Mouse (Mus musculus) urinary bladder, adult 18-20 months (tissue): ENCODE data around the gene Scn8a.

Source experiments
- DNase-seq, 2 experiments: peaks; one replicate each; pipeline ENCODE4 v3.0.0; 2022; ENCODE audit warnings: low spot score in 2 of 2, mixed read lengths in 2 of 2

Scn8a gene

DNA sequence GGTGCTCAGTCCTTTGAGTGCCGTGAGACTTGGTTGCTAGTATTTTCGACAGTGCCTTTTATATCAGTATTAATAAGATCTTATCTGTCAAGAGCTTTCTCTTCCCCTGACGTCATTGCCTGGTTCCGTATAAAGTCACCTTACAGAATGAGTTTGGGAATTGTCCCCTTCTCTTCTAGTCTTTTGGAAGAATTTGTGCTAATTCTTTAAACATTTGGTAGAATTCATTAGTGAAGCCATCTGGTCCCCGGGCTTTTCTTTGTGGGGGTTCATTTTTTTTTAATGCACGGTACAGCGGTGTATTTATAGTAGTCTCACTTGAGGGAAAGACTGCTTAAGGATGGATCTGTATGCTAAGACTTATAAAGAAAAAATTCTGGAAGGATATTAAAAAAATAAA lies 84.3 kb downstream of the Scn8a start:
- DNase-seq, result no peak

DNA sequence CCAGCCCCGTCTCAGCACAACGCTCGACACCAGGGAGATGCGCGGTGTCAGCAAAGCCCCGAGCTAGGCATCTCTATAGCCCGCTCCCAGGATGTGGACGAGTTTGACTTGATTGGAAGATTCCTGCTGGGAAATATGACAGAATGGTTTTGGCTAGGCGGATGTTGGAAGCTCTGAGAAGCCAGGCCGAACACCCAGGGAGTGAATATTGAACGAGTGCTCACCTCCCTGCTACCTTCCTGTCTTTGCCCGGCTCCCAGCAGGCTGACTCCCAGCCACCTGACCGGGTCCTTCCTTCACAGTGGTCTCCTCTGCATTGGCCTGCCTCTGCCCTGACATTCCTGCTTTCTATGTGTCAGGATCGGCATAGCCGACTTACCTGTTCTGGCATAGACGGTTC lies 85.1 kb downstream of the Scn8a start:
- no peak for DNase-seq

DNA sequence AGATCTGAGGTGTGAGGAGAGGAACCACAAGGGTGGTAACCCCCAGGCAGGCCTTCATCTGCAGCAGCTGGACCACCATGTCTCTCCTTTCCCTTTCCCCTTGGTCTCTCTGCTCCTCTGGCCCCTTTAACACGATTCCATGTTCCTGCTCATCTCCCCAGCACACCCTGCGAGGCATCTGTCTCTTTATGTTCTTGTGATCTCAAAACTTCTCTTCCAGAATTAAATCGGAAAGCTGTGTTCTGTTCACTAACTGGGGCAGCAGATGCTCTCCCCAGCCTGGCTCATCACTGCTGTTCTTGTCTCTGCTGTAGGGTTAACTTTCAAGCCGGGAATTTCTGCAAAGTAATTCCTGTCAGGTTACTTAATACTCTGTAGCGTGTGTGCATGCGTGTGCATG lies 91.3 kb downstream of the Scn8a start:
- no peak for DNase-seq

DNA sequence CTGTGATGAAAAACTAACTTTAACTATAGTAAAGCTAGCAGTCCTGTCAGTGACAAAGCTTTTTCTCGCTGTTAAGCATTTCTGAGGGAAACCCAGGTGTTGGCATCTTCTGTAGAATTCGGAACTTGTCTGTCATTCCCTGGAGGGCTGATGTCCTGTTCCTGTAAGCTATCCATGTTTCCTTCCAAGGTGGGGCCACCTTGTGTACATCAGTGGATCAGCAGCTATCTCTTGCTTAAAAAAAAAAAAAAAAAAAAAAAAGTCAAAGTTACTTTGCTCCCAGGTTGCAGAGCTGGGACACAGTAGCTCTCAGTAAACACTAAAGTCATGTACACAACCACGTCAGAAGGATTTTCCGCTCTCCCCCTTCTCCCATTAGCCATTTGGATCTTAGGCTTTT lies 91.9 kb downstream of the Scn8a start:
- no peak for DNase-seq

DNA sequence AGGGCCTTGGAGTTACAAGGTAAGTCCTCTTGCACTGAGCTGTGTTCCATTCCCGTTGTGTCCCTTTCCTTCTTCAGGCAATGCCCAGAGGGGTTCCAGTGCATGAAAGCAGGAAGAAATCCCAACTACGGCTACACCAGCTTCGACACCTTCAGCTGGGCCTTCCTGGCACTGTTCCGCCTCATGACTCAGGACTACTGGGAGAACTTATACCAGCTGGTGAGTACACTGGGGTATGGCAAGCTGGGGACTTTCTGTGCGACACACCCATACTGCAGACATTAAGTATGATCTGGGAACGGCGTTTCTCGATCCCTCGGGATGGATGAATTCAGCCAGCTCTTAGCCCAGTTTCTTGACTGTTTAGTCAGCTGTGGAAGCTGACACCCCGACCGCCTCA lies 101.8 kb downstream of the Scn8a start:
- DNase-seq, result no peak

DNA sequence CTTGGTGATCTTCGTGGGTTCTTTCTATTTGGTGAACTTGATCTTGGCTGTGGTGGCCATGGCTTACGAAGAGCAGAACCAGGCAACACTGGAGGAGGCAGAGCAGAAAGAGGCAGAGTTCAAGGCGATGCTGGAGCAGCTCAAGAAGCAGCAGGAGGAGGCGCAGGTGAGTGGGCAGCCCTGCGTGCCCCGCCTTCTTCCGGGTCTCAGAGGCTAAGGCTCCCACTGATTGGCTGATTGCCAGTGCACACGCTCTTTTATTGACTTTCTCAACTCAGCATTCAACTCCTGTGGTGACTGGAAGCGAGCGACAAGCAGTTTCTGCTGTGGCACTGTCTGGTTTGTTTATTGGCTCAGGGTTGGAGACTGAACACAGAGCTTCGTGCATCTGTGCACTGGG lies 103.1 kb downstream of the Scn8a start:
- DNase-seq, result peak; percentile 15 to 25

DNA sequence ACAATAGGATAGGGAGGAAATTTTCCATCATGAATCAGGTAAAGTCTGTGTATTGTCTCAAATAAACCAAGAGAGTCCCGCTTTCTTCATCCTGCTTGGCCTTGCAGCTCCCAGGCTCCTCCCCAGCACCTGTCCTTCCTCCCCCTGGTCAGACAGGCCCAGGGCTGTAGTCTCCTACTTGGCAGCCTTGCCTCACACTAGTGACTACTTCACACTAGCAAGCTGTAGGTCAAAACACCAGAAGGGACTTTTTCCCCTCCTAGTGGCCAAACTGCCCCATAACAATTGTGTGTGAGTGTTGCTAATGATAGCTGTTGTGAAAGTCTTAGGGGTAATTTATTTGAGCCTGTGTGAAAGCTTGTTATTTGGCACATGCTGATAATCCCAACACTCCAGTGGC lies 105.0 kb downstream of the Scn8a start:
- DNase-seq, result no peak

DNA sequence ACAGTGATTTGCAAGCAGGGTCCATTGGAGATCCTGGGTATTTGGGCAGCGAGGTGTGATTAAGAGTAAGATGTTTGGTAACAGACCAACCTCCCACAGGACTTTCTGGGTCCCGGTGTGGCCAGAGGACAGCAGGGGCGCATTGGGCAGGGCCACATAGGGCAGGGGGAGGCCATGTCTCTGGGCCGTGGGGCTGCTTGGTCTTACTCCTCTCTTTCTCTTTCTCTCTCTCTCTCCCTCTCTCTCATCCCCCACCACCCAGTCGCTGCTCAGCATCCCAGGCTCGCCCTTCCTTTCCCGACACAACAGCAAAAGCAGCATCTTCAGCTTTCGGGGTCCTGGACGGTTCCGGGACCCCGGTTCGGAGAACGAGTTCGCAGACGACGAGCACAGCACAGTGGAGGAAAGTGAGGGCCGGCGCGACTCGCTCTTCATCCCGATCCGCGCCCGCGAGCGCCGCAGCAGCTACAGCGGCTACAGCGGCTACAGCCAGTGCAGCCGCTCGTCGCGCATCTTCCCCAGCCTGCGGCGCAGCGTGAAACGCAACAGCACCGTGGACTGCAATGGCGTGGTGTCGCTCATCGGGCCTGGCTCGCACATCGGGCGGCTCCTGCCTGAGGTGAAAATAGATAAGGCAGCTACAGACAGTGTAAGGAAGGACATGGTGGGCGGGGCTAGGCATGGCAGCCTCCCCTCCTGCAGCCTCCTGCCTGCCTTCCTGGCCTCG lies 113.9 kb downstream of the Scn8a start:
- peak in 1 of 2 experiments; percentile 47 for DNase-seq

DNA sequence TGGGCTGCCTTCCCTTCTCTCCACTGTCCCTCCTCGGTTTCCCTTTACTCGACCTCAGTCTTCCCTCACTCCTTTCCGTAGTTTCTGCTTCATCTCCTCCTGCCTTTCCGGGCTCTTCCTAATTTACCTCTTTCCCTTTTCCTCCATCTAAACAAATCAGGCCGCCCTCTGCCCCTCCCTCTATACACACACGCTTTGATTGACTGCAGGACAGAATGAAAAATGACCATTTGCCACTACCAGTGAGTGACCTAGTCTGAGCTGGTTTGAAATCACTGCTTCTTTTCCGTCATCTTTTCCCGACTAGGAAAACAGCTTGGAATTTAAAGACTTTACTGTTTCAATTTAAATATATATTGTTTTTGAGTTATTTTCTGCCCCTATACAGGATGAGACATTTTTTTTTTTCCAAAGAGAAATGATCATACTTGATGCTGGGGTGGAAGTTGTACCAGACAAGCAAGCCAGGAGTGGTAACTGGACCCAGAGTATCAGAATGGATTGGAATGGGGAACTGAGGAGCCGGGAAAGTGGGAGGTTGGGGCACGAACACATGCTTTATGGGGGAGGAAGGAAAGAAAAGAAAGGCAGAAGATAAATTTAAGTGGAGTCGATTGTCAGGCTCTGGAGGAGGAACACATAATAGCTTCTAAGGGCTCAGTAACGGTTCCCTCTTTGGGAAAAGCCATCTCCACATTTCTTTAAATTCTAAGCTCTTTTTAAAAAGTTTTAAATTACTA lies 114.7 kb downstream of the Scn8a start:
- no peak for DNase-seq

DNA sequence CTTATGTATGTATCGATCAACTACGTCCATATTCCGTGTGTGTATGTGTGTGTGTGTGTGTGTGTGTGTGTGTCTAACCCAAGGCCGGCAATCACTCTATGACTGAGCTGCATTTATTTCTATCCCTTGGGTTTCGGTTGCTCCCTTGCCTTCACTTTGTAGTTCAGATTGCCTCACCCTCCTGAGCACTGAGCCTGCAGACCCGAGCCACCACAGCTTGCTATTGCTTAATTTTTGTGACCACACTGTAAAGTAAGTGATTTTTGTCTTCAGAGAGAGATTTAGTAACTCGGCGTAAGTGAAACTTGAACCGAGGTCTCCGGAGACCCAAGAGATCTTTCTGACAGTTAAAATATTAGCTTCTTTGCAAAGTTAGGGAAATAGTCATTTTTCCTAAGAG lies 116.8 kb downstream of the Scn8a start:
- DNase-seq, result no peak

DNA sequence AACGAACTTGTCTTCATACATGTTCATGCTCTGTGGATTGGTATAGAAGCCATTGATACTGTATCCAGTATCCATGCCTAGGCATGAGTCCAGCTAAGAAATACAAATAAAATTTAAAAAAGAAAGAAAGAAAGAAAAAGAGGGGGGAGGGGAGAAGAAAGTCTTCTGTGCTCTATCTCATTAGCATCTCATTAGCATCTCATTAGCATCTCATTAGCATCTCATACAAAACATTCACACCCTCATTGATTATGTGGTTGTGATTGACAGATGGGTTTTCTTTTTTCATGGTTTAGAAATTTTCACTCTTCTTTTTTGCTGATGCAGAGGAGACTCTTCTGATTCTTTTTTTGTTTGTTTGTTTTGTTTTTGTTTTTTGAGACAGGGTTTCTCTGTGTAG lies 117.4 kb downstream of the Scn8a start:
- DNase-seq, result no peak

DNA sequence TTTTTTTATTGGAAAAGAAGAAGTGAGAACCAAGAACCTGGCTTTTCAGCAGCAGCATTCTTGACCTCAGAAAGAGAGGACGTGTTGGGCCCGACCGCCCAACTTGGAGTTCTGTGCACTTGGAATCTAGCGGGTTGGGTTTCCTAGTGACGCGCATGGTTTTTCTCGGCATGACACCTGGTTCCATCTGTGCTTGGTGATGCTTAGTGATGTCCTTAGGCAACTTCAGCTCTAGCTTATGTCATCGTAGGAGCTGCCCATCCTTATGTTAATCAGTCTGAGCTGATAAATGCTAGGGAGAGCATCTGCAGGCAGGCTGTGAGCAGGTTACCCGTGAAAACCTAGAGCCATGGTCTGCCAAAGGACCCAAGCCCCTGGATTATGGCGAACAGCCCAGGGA lies 120.6 kb downstream of the Scn8a start:
- DNase-seq, result no peak

DNA sequence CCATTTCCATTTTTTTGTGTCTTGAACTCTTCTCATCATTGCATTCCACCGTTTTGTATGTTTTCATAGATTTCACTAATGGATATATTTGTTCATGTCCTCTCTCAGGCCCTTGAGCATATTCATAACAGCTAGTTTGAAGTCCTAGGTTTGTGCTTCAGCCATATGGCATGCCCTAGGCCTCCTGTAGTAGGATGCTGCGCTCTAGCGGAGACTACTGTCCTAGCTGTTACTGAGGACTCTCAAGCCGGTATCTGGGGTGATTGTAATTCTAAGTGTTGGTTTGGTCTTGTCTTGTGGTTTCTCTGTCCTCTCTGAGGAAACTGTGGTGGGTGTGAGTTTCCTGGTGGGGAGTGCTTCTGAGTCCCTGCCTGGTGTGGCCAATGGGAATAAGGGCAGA lies 127.4 kb downstream of the Scn8a start:
- DNase-seq, result no peak

DNA sequence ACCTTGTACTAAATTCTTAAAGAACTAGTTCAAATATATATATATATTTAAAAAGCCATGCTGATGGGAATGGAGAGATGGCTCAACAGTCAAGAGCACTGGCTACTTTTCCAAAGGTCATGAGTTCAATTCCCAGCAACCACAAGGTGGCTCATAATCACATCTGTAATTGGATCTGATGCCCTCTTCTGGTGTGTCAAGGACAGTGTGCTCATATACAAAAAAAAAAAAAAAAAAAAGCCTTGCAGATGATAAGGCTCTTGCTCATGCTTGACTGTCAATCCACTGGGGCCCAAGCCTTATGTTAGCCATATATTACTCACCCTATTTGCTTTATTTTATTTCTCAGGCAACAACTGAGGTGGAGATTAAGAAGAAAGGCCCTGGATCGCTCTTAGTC lies 132.0 kb downstream of the Scn8a start:
- no peak for DNase-seq

DNA sequence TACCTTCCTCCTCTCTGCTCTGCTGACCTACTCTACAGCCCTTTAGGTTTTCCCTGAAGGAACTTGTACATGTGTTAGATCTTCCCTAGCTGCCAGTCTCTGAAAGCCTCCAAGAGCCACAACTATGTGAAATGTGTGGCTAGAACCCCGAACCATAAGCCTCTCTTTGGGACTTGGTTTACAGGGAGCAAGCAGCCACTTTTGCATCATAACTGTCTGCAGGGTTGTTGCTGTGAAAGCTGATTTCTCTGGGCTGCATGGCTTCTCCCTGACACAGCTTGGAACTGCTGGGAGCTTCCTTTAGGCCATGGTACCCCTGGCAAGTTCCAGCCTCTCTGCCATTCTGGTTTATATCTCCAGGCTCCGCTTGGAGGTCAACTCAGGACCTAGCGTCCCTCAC lies 132.8 kb downstream of the Scn8a start:
- no peak for DNase-seq

DNA sequence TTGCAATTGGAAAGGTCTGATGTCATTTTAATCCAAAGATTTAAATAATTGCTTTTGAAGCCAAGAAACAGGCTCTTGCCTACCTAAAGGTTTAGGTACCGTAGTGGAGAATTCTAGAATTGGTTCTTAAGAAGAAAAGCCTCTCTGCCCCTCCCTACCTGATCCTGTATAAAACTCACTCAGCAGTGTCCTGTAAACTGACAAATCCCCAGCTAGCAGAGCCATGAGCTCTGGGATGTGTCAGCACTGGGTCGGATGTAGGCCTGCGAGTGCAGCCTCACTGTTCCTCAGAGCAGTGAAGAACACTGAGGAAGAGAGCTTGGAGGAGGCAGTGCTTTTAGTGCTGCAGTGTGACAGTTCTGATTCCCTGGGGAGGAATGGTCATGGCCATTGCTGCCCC lies 134.9 kb downstream of the Scn8a start:
- no peak for DNase-seq

DNA sequence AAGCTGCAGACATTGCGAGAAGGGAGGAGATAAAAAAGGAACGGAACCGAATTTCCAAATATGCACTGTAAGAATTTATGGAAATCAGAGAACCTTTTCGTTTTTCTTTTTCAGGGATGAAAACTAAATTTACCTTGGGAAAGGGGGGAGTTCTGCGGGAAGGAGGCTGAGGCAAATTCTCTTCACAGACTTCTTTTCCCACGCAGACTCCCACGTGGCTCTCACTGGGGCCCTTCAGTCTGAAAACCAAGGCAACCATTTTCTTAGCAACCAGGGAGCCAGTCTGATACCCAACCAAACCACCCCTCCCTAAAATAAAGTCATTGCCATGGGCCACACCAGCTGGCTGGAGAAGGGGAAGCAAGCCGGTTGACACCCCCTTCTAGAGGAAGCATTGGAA lies 136.1 kb downstream of the Scn8a start:
- no peak for DNase-seq

DNA sequence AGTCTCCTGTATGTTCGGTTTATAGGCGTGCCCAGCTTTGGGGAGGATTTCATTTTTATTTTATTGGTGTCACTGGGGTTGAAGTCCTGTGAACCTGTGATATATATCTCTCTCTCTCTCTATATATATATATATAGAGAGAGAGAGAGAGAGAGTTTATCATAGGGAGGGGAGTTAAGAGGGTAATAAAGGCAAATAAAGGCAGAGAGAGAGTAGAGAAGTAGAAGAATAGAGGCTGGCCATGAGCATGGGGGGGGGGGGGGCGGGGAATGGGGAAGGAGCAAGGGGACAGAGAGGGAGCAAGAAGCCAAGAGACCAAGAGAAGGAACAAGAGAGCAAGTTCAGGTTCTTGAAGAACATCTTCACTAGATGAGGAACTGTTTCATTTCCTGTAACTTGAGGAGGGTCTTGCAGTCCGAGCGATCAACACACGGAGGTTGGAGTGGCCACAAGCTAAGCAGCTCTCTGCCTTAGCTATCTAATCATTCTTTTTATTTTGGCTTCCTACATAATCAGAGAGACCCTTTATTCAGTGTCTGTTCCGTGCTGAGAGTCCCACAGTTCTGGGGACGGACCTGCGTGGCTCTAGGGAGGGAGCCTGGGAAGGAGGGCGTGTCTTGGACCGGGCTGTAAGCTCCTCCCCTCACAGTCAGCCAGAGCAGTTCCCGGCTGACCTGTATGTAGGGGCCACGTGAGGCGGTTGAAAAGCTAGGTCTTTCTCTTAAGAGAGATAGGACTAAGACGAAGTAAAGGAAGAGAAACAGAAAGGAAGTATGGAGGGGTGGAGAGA lies 136.8 kb downstream of the Scn8a start:
- DNase-seq, result peak; percentile 37 to 44

DNA sequence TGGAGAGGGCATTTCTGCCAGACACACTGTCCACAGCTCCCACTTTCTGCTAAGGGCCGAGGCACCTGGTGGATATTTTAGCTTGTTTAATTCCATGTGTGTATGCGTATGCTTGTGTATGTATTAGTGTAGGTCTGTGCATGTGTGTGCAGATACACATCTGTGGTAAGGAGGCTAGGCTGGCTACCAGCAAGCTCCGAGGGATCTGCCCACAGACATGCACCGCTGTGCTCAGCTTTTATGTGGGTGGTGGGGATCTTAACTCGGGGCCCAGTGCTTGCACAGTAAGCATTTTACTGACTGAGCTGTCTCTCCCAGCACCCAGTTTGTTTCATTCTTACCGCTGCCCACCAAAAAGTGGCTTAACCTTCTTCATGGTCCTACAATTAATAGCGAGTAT lies 137.6 kb downstream of the Scn8a start:
- no peak for DNase-seq

DNA sequence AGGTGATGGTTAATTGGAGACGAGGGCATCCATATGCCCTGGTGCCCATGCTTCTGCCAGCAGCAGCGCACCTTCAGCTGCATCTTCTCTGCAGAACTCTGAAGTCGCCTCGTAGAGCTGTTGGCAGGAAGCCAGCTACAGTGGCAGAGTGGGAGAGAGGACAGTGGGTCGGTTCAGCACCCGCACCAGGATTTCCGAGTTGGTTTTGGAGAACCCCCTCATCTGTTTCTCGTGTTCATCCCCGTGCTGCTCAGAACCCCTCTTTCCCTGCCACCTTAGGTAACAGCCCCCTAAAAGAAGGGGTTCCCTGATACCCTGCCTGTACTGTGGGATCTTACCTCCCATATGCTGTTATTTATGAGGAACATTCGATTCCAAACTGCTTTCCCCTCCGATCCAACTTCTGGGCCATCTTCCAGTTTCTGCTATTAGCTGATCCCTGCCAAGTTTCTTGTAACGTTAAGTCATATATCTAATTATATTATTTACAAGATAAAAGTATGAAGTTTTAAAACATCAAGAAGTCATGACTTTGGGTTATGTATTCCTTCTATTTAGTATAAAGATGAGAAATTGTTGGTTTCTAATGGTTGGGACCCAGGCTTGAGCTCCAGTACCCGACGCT lies 138.8 kb downstream of the Scn8a start:
- DNase-seq, result no peak

DNA sequence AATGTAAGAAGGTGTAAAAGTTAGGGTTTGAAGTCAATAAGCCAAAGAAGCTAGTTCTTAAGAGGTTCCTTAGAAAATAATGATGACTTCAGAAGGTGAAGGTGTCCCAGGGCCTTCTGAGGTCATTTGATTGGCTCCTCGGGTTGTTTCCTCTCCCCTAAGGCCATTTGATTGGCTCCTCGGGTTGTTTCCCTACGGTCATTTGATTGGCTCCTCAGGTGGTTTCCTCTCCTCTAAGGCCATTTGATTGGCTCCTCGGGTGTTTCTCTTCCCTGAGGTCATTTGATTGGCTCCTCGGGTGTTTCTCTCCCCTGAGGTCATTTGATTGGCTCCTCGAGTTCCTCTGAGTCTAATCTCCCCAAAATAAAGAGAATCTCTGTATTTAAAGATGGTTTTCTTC lies 141.7 kb downstream of the Scn8a start:
- DNase-seq, result no peak

DNA sequence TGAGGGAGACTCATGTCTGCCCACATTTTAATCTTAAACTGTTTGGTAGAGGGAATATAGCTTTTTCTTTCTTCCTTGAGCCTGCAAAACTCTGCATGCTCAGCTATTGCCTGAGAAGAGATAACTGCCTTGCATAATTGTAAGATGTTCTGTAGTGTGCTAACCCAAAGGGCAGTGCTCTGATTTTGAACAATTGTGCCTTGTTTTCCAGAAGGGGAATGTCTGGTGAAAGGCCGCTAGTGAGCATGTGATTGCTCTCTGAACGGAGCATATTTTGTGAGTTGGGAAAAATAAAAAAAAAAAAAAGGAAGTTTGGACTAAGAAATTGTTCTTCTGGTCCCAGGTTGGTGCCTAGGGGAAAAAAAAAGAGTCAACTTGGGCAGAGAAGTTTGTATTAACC lies 159.3 kb downstream of the Scn8a start:
- DNase-seq, result no peak
